Mouse (Mus musculus) bone marrow, adult 2 months (tissue): Measurements from ENCODE around the gene Mrps11.

Experiments used
- CTCF ChIP-seq: fragments of 200-500 bp; IDR thresholded peaks from 2 replicates; pipeline ENCODE4 v1.5.1; 2011; ENCODE audit warnings: low read length, control low read depth; ENCODE audit not compliant: control insufficient read depth, insufficient read depth
- POLR2A ChIP-seq: fragments of 200-500 bp; IDR thresholded peaks from 2 replicates; pipeline ENCODE4 v1.6.1; 2011; ENCODE audit warnings: low read depth, mild to moderate bottlenecking, control low read depth, low read length, borderline replicate concordance; ENCODE audit not compliant: control insufficient read depth

DNA sequence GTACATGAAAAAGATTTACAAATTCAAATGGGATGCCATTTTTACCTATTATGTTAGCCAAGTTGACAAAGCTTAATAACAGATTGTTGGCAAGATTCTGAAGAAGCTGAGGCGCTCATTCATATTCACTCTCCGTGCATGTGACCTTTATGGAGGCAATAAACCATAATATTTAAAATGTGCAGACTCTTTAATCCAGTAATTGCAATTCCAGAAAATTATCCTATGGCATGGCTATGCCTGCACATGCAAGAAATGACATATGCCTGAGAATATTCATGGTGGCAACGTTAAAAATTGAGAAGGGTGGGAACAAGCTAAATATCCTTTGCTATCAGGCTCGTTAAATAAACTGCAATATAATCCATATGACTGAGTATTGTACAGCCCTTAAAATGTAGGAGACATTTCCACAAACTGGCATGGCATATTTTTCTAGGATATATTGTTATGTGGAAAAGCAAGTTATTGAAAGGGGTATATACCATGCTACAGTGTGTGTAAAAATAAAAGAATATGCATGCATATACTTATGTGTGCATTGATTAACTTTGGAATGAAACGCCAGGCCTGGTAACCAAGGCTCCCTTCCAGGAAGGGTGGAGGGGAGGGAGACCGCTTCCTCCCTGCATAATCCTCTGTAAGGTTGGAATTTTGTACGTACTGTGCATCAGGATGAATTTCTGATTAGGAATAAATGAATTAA, 29.0 kb upstream of the Mrps11 start:
- no peak for TF ChIP-seq CTCF
- TF ChIP-seq POLR2A, result no peak
